Mouse (Mus musculus) inflammation-experienced regulatory T-cells, adult 16 weeks (primary cell): ENCODE measurements around the gene Gm6502. TPM values are rescaled to one million over a fixed set of nuclear protein-coding genes. Genes with fewer than 3 reads are reported as not detected.

Experiments
- polyA plus RNA-seq: library from polyadenylated mRNA; unstranded; fragments of 100-300 nt; shearing (Covaris generic); gene quantifications from one replicate; pipeline ENCODE4 v1.2.1, GENCODE M21; 2017

The Gm6502 gene
- polyA plus RNA-seq, result not detected

GRCm38 (mm10) chr5:94314135-94314534, at the start of gene Gm6502:
Gene Gm6502, plus strand, starts transcription at chr5:94314435.

GRCm38 (mm10) chr5:94306696-94307095, 7.5 kb upstream of the Gm6502 start, which contains the start of gene A430089I19Rik:
Gene A430089I19Rik, minus strand, starts transcription at chr5:94306796.

GRCm38 (mm10) chr5:94339449-94339848, 25.2 kb downstream of the Gm6502 start, which contains the start of gene AA792892:
Gene AA792892, plus strand, starts transcription at chr5:94339749.

Other genes starting within 250 kb of the Gm6502 start
- not detected for gene BC061212, start 243.9 kb upstream of the Gm6502 start, polyA plus RNA-seq
- not detected for gene Gm6351, start 238.1 kb upstream of the Gm6502 start, polyA plus RNA-seq
- not detected for gene Gm3106, start 96.4 kb upstream of the Gm6502 start, polyA plus RNA-seq
- not detected for gene A430089I19Rik, start 7.6 kb upstream of the Gm6502 start, polyA plus RNA-seq
- gene AA792892, start 25.3 kb downstream of the Gm6502 start, polyA plus RNA-seq, result not detected
- gene Gm7682, start 131.3 kb downstream of the Gm6502 start, polyA plus RNA-seq, result not detected
- gene Gm3139, start 211.9 kb downstream of the Gm6502 start, polyA plus RNA-seq, result not detected